Mouse (Mus musculus) stomach, adult 2 months (tissue): ENCODE results near the gene Gipc3. TPM values are rescaled to one million over a fixed set of nuclear protein-coding genes. Genes with fewer than 3 reads are reported as not detected.

Source experiments
- polyA plus RNA-seq: library from polyadenylated mRNA; depleted of rRNA; stranded (reverse); fragments of >200 nt; gene quantifications from 2 replicates; pipeline ENCODE4 v1.2.3, GENCODE M21; 2012; rRNA removed

Gene Gipc3
- polyA plus RNA-seq: 2.3 TPM in 2 replicates

GRCm38 (mm10) chr10:81342686-81343505 is at the start of gene Gipc3:
Gene Gipc3, minus strand, starts transcription at chr10:81343266.

GRCm38 (mm10) chr10:81392781-81393185 is 49.7 kb upstream of the Gipc3 start, which contains the start of gene Smim24:
Gene Smim24, plus strand, starts transcription at chr10:81393051.

GRCm38 (mm10) chr10:81388505-81389055 is 45.5 kb upstream of the Gipc3 start, which contains the start of gene Gm48552:
Gene Gm48552, plus strand, starts transcription at chr10:81389005.

GRCm38 (mm10) chr10:81383802-81384604 is 40.9 kb upstream of the Gipc3 start, which contains the start of the genes Dohh and Gm48551:
Gene Dohh, plus strand, starts transcription at chr10:81384428.
Gene Gm48551, plus strand, starts transcription at chr10:81384466.

GRCm38 (mm10) chr10:81377793-81378552 is 34.9 kb upstream of the Gipc3 start, which contains the start of gene Fzr1:
Gene Fzr1, minus strand, starts transcription at chr10:81378516.

GRCm38 (mm10) chr10:81365672-81366476 is 22.8 kb upstream of the Gipc3 start, which contains the start of gene 4930404N11Rik:
Gene 4930404N11Rik, minus strand, starts transcription at chr10:81365816.

GRCm38 (mm10) chr10:81356991-81357844 is 14.2 kb upstream of the Gipc3 start, which contains the start of gene Mfsd12:
Gene Mfsd12, plus strand, starts transcription at chr10:81357491.

GRCm38 (mm10) chr10:81350351-81351063 is 7.4 kb upstream of the Gipc3 start, which contains the start of gene Hmg20b:
Gene Hmg20b, minus strand, starts transcription at chr10:81350480.

GRCm38 (mm10) chr10:81328386-81328785 is 14.7 kb downstream of the Gipc3 start, which contains the start of gene Tbxa2r:
Gene Tbxa2r, plus strand, starts transcription at chr10:81328731.

GRCm38 (mm10) chr10:81320550-81321347 is 22.3 kb downstream of the Gipc3 start, which contains the start of gene Cactin:
Gene Cactin, plus strand, starts transcription at chr10:81321103.

GRCm38 (mm10) chr10:81292554-81293333 is 50.3 kb downstream of the Gipc3 start, which contains the start of gene Pip5k1c:
Gene Pip5k1c, plus strand, starts transcription at chr10:81292963.

GRCm38 (mm10) chr10:81291511-81292104 is 51.5 kb downstream of the Gipc3 start, which contains the start of gene Tjp3:
Gene Tjp3, minus strand, starts transcription at chr10:81291581.

Other genes starting within 250 kb of the Gipc3 start
- gene Creb3l3, start 244.4 kb downstream of the Gipc3 start, polyA plus RNA-seq: 2.0 and 3.8 TPM in 2 replicates
- 190 and 419 TPM in 2 replicates for gene Map2k2, start 237.4 kb downstream of the Gipc3 start, polyA plus RNA-seq
- 48.3 and 79.2 TPM in 2 replicates for gene Zbtb7a, start 208.0 kb downstream of the Gipc3 start, polyA plus RNA-seq
- 25.3 and 28.0 TPM in 2 replicates for gene Pias4, start 175.3 kb downstream of the Gipc3 start, polyA plus RNA-seq
- 532 and 619 TPM in 2 replicates for gene Eef2, start 166.6 kb downstream of the Gipc3 start, polyA plus RNA-seq
- 62.9 and 105 TPM in 2 replicates for gene Dapk3, start 160.3 kb downstream of the Gipc3 start, polyA plus RNA-seq
- not detected in 2 replicates for gene 4930442H23Rik, start 159.4 kb downstream of the Gipc3 start, polyA plus RNA-seq
- gene Nmrk2, start 141.2 kb downstream of the Gipc3 start, polyA plus RNA-seq: 0.67 TPM in 2 replicates
- 0.15 and 0.17 TPM in 2 replicates for gene Atcay, start 112.4 kb downstream of the Gipc3 start, polyA plus RNA-seq
- 5.2 and 6.0 TPM in 2 replicates for gene Zfr2, start 110.1 kb downstream of the Gipc3 start, polyA plus RNA-seq
- gene Matk, start 90.3 kb downstream of the Gipc3 start, polyA plus RNA-seq: 1.5 and 3.0 TPM in 2 replicates
- 75.5 and 146 TPM in 2 replicates for gene Mrpl54, start 76.3 kb downstream of the Gipc3 start, polyA plus RNA-seq
- gene Apba3, start 76.3 kb downstream of the Gipc3 start, polyA plus RNA-seq: 58.9 and 73.0 TPM in 2 replicates
- 85.6 and 104 TPM in 2 replicates for gene Tjp3, start 51.7 kb downstream of the Gipc3 start, polyA plus RNA-seq
- 33.5 and 41.8 TPM in 2 replicates for gene Pip5k1c, start 50.3 kb downstream of the Gipc3 start, polyA plus RNA-seq
- 11.9 and 14.7 TPM in 2 replicates for gene Cactin, start 22.2 kb downstream of the Gipc3 start, polyA plus RNA-seq
- gene Tbxa2r, start 14.5 kb downstream of the Gipc3 start, polyA plus RNA-seq: 17.8 and 29.6 TPM in 2 replicates
- gene Hmg20b, start 7.2 kb upstream of the Gipc3 start, polyA plus RNA-seq: 95.3 and 125 TPM in 2 replicates
- gene Mfsd12, start 14.2 kb upstream of the Gipc3 start, polyA plus RNA-seq: 11.1 and 23.8 TPM in 2 replicates
- 229 and 346 TPM in 2 replicates for gene 4930404N11Rik, start 22.6 kb upstream of the Gipc3 start, polyA plus RNA-seq
- gene Fzr1, start 35.2 kb upstream of the Gipc3 start, polyA plus RNA-seq: 64.1 and 71.5 TPM in 2 replicates
- 57.2 and 82.1 TPM in 2 replicates for gene Dohh, start 41.2 kb upstream of the Gipc3 start, polyA plus RNA-seq
- 0.54 and 0.88 TPM in 2 replicates for gene Gm48551, start 41.2 kb upstream of the Gipc3 start, polyA plus RNA-seq
- 1.4 and 1.7 TPM in 2 replicates for gene Gm48552, start 45.7 kb upstream of the Gipc3 start, polyA plus RNA-seq
- 455 and 473 TPM in 2 replicates for gene Smim24, start 49.8 kb upstream of the Gipc3 start, polyA plus RNA-seq
- gene Nfic, start 112.4 kb upstream of the Gipc3 start, polyA plus RNA-seq: 27.0 and 33.0 TPM in 2 replicates
- gene Celf5, start 139.4 kb upstream of the Gipc3 start, polyA plus RNA-seq: 1.3 and 2.8 TPM in 2 replicates
- 147 and 177 TPM in 2 replicates for gene Ncln, start 153.1 kb upstream of the Gipc3 start, polyA plus RNA-seq
- gene S1pr4, start 156.9 kb upstream of the Gipc3 start, polyA plus RNA-seq: 1.6 and 3.7 TPM in 2 replicates
- 5.4 and 9.1 TPM in 2 replicates for gene Gna15, start 181.0 kb upstream of the Gipc3 start, polyA plus RNA-seq
- 64.5 and 66.0 TPM in 2 replicates for gene Gna11, start 201.9 kb upstream of the Gipc3 start, polyA plus RNA-seq
- gene Aes, start 216.2 kb upstream of the Gipc3 start, polyA plus RNA-seq: 1,576 and 2,275 TPM in 2 replicates
- gene Tle2, start 231.3 kb upstream of the Gipc3 start, polyA plus RNA-seq: 56.0 and 71.7 TPM in 2 replicates